Mouse (Mus musculus) CD8-positive naive resting alpha-beta T cell, adult 2 months (primary cell): ENCODE measurements around the gene Tesc.
A peak's percentile ranks its signal among the peaks of the same experiment; 100 is the strongest.

Source experiments
- DNase-seq, 2 experiments: peaks; one replicate each; pipeline ENCODE4 v3.0.0; 2022; ENCODE audit warnings: low read depth in 2 of 2, low spot score in 2 of 2

Gene Tesc

DNA sequence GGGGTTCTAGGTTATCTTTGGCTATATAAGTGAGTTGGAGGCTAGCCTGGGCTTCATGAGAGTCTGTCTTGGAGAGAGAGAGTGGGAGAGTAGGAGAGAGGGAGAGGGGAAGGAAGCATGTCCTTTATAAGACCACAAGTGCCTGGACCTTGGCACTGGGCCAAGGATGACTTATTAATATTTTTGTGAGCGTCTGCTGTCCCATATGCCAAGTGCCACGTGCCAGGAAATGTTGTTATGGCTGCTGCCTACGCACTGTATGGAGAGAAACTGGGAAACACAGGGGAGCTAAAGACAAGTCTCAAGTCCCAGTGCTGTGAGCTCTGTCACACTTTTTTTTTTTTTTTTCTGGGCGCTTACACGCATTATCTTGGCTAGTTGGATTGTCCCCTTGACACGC lies 15.1 kb downstream of the Tesc start:
- DNase-seq = no peak

DNA sequence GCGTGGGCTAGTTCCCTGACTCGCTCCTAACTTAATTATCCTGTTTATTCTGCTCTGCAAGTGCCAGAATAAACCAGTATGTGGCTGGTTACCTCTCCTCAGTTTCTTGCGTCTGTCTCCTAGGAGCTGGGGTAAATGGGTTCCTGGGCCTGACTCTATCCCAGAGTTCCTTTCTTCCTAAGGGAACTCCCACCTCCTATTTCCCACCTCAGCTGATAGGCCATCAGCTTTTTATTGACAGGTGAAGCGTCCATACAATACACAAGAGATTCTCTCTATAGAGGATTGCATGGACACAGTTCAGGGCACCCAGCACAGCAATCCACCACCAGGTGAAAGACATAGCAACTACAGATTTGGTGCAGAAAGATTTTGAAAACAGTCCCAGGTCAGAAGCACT lies 16.2 kb downstream of the Tesc start:
- DNase-seq = no peak

- DNase-seq = no peak
Measured at GRCm38 (mm10) chr5:118044907-118045306, 17.4 kb downstream of the Tesc start.

DNA sequence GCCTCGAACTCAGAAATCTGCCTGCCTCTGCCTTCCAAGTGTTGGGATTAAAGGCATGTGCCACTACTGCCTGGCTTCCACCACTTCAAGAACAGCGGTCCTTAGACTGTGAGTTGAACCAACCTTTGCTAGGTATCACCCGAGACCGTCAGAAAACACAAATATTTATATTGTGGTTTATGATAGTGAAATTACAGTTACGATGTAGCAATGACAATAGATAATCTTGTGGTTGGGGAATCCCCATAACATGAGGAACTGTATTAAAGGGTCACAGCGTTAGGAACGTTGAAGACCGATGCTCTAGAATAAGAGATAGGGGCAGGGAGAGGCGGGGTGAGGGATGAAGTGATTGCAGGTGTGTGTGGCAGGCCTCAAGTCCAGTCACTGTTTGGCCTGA lies 17.8 kb downstream of the Tesc start:
- no peak for DNase-seq

DNA sequence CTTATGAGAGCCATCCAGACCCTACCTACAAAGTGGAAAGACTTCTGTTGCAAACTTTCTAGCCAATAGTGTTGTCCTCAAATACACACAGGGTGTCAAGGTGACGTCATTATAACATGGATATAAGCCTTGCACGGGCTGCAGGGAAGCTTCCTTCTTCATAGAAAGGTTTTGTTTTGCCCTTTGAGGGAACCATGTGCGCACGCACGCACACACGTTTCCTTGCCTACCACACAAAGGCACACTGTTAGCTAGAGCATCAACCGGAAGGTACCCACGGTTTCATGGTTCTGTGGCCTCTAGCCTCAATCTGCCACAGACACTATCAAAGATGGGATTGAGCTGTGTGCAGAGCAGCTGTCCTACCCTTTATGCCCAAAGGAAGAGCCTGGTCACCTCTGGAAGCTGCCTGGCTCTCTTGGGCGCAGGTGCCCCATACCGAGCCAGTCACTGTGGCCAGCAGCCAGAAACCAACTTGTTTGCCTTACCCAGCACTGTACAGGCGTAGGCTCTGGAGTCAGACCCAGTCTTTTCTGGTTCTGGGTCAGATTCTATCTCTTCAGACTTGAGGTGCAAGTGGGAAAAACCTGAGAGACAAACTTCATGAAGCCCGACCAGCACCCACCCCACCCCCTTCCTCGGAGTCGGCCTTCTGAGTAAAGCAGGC lies 19.7 kb downstream of the Tesc start:
- DNase-seq = peak; percentile 51 to 54

DNA sequence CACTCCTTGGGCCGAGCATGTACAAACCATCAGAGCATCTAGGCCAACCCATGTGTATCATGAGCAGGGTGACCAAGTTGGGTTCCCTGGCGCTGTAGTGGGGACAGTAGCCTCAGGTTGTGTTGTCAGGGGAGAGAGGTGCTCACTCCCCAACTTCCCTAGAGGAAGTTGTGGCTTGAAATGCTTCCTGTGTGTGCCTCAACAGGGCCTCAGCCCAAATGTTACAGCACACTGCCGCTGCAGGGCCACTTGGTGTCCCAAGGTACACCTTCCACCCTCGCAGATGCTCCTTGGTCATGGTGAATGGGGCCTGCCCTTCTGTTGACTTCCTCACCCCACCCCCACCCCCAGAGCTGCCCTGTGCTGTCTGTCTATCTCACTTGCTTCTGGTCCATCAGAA lies 20.9 kb downstream of the Tesc start:
- no peak for DNase-seq

DNA sequence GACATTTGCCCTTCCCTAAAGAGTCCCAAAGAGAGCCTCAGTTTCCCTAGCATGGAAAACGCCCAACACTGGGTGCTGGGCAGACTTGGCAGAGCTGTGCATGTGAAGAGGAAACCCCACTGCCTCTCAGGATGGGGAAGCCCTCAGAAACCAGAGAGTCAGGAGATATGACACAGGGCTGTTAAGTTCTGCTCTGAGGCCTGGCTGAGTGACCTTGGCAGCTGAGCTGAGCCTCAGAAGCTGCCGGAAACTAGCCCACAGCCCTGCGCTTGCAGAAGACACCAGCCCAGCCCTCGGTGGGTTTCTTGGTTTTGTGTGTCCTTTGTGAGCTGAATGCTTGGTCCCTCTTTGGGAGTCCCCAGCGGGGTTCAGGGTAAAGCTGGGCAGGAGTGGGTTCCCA lies 21.4 kb downstream of the Tesc start:
- DNase-seq = no peak

DNA sequence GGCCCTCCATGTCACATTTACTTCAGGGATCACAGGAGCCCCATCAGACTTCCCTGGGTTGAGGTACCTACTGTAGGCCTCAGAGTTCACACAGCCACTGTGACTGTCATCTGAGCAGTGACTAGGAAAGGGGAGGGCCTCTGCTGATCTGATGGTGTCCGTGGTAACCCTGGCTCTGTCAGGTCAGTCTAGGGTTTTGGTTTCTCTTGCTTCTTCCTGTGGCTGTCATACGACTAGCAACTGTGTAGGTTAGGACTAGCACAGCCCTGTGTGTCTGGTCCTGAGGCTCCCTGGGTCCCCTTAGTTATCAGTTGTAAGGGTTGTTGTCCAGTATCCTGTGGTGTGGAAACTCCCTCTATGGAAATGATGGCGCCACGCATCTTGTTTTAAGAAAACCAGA lies 23.2 kb downstream of the Tesc start:
- DNase-seq = no peak

DNA sequence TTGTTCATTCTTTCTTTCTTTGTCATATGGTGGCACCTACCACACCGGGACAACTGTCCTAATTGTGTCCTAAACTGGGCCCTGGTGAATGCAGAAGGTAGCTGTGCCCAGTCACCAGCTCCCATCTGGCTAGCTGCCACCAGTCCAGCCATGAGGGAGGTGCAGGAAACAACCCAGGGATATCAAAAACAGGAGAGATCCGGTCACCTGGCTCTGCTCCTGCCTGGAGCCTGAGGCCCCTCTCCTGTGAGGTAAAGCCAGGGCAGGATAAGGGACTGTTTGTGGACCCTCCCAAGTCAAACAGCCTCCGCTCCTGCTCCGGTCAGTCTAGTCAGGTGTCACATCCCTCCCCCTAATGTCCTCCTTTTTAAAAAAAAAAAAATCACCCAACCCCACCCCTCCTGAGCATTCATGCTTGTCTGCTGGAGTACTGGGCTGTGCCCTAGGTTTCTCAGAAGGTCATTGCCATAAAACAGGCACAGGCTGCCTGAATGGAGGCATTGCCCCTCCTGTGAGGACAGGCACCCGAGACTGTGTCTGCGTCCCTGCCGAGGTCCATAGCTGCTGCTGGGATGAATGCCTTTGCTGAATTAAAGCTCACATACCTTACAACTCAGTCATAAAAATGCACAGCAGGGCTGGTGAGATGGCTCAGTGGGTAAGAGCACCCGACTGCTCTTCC lies 24.6 kb downstream of the Tesc start:
- DNase-seq = no peak

DNA sequence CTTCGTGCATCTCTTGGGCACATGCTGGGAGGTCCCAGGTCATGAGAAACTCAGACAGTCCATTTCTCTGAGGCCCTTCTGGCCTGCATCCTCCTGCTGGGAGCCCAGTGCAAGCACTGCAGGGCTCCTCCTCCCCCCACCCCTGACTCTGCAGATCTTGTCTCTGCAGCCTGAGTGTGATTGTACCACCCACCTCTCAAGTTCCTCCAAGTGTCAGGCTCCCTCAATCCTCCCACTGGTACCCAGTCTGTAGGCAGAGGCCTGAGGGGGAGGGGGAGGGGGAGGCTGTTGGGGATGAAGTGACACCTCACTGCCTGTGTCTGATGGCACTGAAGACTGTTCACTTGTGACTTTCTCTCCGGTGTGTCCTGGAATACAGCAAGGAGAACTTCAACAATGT lies 25.7 kb downstream of the Tesc start:
- DNase-seq = no peak

DNA sequence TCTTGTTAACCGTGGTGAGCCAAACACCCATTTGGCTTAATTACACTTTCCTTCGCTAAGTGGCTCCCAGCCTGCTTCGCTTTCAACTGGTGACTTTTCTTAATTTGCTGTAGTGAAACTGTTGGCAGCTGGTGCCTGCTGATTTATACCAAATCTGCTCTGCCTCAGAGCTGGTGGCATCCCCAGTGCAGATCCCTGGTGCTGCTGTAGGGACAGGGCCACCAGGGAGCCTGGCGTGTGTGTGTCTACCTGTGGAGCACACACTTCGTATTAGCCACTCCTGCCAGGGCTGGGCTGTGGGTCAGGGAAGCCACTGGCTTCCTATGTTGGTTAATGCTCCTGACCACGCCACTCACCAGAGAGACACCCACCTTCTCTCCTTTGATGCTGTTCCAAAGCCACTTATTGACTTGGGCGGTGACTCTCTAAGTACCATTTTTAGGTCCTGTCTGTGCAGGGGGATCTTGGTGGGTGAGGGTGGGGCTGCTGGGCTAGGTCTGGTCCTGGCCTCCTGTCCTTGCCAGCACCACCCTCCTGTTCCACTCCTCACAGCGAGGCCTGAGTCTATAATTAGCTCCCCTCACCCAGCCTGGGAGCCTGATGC lies 30.1 kb downstream of the Tesc start:
- no peak for DNase-seq

- DNase-seq = no peak
Measured at GRCm38 (mm10) chr5:118058858-118059257, 31.3 kb downstream of the Tesc start.

DNA sequence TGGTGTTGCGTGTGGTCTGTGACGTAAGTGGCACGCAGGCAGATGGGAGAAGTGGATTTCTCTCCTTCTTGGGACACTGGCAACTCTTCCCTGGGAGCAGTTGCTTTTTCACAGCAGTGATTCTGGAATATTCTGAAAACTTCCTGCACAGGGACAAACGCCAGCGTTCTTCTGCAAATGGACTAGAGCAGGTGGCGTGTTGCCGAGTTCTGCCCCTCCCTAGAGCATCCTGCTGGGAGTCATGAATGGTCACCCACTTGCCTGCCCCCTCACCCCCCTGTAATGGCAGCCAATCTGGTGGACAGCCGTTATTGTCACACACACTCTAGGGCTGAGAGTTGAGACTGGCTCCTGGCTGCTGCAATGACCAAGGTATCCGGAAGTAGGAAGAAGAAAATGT lies 32.1 kb downstream of the Tesc start:
- no peak for DNase-seq

GRCm38 (mm10) chr5:118061391-118061790 lies 33.8 kb downstream of the Tesc start:
- no peak for DNase-seq

DNA sequence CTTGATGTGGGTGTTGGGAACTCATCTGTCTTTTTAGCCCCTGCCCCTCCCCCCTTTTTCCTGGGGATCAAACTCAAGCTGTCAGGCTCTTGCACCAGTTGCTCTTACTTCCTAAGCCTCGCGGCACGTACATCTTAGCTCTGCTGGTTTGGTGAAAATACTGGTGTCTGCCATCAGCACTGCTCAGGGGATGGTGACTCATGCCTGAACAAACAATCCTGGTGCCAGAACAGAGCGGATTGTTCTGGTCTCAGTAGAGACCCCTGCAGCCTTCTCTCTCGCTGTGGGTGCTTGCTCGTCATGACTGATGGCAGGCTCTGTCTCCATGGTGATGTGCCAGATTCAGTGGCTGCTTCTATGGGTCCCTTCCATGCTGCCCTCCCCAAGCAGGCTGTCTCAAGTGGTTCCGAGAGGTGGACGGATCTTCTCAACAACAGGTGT lies 35.7 kb downstream of the Tesc start:
- no peak for DNase-seq

DNA sequence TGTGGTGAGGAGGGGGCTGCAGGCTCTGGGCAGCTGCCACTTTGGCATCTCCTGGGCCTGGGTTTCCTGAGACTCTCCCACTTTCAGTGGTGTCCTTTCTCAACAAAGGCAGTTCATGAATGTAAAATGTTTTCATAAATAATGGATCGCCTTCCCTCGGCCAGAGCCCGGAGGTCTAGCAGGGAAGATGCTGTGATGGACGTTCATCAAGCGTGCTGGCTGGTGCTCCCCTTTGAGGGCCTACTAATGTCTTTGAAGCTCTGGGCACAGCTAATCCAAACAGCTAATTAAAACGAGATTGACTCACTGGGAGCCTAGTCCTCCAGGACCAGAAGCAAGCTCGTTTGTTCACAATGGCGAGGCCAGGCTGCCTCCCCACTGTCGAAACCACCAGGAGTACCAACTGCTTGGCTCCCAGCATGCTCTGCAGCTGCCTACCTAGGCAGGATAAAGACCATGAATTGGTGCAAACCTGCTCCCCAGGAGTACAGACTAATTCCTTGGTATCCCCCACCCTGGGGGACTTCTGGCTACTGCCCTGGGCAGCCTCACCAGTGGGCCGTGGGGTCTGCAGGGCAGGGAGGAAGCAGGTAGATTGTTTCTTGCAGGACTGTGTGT lies 36.9 kb downstream of the Tesc start:
- no peak for DNase-seq

DNA sequence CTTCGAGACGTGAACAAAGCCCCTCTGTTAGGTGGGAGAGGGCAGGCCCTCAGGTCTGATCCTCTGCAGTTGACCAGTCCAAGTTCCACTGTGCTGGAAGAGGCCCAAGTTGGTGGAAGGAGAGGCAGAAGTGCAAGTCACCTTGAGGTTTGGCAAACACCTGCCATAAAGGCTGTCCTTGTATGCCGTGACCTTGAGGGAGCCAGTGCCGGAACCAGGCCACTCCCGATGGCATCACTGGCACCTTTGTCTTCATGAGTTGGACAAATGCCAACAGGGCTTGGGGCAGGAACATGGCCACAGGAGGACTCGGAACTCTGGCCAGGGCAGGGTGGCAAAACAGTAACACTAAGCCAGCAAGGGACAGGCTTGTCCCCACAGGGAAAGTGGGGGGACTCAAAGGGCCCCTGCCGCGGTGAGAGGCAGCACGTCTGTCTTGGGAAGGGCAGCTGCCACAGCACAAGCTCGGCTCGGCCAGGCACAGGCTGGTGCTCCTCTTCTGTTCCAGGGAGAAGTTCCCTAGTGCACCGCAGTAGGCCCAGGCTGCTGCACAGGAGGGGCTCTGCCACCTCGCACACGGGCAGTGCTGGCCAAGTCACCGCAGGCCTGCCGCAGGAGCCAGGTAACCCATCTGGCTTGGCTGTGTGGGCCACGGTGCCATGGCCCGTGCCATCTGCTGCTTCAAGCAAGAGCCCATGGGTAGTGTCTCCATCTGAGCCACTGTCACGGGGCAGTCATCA lies 38.1 kb downstream of the Tesc start:
- no peak for DNase-seq

GRCm38 (mm10) chr5:118066828-118067227 lies 39.3 kb downstream of the Tesc start:
- DNase-seq = peak; percentile 65 to 70

DNA sequence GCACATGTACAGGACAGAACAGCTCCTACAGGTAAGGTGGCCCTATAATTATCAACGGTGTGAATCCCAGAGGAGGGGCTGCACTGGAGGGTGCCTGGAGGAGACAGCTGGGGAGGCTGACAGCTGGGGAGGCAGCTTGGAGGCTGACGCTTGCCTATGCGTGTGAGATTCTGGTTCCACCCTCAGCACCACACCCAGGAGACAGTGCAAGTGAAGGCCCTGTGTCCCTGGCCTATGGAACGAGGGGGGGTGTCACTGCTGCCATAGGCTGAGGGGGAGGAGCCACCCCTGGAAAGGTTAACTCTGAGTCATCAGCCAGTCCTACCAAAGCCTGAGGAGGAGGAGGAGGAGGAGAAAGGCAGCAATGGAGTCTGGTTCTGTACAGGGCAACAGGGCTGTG lies 40.0 kb downstream of the Tesc start:
- DNase-seq = no peak

DNA sequence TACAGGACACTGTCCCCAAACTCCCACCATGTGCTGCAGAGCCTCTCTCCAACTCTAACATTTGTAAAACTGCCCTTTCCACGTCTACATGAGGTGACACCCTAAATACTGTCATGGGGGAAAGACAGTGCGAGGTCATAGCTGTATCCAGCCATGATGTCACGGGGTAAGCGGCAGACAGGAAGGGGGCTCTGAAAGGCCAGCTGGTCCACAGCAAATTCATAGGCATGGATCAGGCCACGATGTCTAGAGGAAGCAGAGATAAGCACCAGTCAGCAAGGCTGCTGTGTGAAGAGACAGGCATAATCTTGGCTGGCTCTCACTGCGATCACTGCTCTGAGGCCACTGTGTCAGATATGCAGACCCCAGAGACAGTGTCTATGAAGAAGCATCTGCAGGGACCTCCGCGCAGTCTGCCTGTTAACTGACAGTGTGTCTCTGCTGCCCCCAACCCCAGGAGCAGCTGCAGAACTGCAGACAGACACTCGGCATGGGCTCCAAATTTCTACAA lies 40.5 kb downstream of the Tesc start:
- no peak for DNase-seq

DNA sequence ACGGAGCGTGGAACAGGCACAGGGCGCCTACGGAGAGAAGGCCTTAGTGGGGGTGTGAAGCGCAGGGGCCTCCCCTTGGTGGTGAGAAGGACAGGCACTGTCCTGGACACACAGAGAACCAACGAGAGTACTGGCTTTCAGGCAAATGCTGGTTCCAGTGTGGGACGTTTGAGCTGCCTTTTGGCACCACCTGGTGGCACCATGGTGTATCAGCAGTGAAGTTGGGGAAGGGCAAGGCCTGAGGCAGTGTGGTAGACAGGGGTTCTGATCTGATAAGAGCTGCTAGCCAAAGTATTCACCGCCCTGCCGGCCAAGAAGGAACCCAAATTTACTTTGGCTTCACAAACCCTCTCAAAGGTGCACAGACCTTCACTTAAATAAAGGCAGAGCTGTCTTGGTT lies 41.8 kb downstream of the Tesc start:
- peak; percentile 71 to 80 for DNase-seq
